Mouse (Mus musculus) kidney, embryonic 16.5 days (tissue): ENCODE measurements at regions not wholly inside any gene's neighbourhood (a gene's known extent, or its start where the extent isn't known, plus 50 kb on each side); places are given as distances from the start of the nearest gene placed in this dataset.
"Not testable (repeated sequence)": the region's sequence is repeated elsewhere in the genome, so short reads cannot be mapped to it uniquely, and the experiment has no call there.

Source experiments
- ATAC-seq: fragments of 200-750 bp; cut with Nextera tagmentation; 2 replicates; pipeline ENCODE4 v1.8.0; 2017; ENCODE audit warnings: moderate TSS enrichment; ENCODE audit not compliant: low FRiP score, low TSS enrichment
- H3K27ac ChIP-seq: fragments of 300-500 bp; sonication (generic); 2 replicates; pipeline ENCODE4 v1.5.1; 2014; ENCODE audit warnings: low read length
- H3K27me3 ChIP-seq: fragments of 300-500 bp; sonication (generic); 2 replicates; pipeline ENCODE4 v1.6.1; 2014; ENCODE audit warnings: low read length, control low read depth, mixed read lengths; ENCODE audit not compliant: insufficient read depth
- H3K36me3 ChIP-seq: fragments of 300-500 bp; sonication (generic); 2 replicates; pipeline ENCODE4 v1.6.1; 2014; ENCODE audit warnings: low read length, control low read depth, mixed read lengths; ENCODE audit not compliant: insufficient read depth
- H3K4me1 ChIP-seq: fragments of 300-500 bp; sonication (generic); 2 replicates; pipeline ENCODE4 v1.6.1; 2014; ENCODE audit warnings: low read length, control low read depth, mixed read lengths; ENCODE audit not compliant: insufficient read depth
- H3K4me2 ChIP-seq: fragments of 300-500 bp; sonication (generic); replicated peaks from 2 replicates; pipeline ENCODE4 v1.6.1; 2014; ENCODE audit warnings: low read depth, low read length
- H3K4me3 ChIP-seq: fragments of 300-500 bp; sonication (generic); 2 replicates; pipeline ENCODE4 v1.5.1; 2014; ENCODE audit warnings: mild to moderate bottlenecking, low read length
- H3K9ac ChIP-seq: fragments of 300-500 bp; sonication (generic); replicated peaks from 2 replicates; pipeline ENCODE4 v1.6.1; 2014; ENCODE audit warnings: low read length
- H3K9me3 ChIP-seq: fragments of 300-500 bp; sonication (generic); 2 replicates; pipeline ENCODE4 v1.6.1; 2016; ENCODE audit warnings: low read length, control low read depth
- WGBS: fragments of 180-500 bp; shearing (Covaris S2); extraction: QIAGEN DNeasy Blood & Tissue Kit; methylation state at CpG from one replicate; pipeline ENCODE4 v1.1.7; 2014; 5-methylcytosine and 5-hydroxymethylcytosine counted together

- H3K9ac ChIP-seq, ATAC-seq, H3K4me2 ChIP-seq, H3K27ac ChIP-seq, H3K4me3 ChIP-seq, H3K27me3 ChIP-seq, H3K9me3 ChIP-seq, H3K4me1 ChIP-seq, H3K36me3 ChIP-seq: not testable (repeated sequence)
- WGBS, result 82% methylated on average over 2 of the region's 3 CpGs
Observed at GRCm38 (mm10) chr14:53430130-53430529, 823.8 kb downstream of the Dad1 start.

- ATAC-seq, H3K4me3 ChIP-seq, H3K27me3 ChIP-seq, H3K27ac ChIP-seq, H3K4me2 ChIP-seq, H3K36me3 ChIP-seq, H3K9ac ChIP-seq, H3K9me3 ChIP-seq, H3K4me1 ChIP-seq: not testable (repeated sequence)
- 50% methylated on average over 1 of the region's 1 CpGs for WGBS
Observed at GRCm38 (mm10) chr14:53428447-53428846, 825.5 kb downstream of the Dad1 start.

- not testable (repeated sequence) for H3K4me1 ChIP-seq, H3K4me3 ChIP-seq, H3K27me3 ChIP-seq, H3K9ac ChIP-seq, ATAC-seq, H3K27ac ChIP-seq, H3K9me3 ChIP-seq, H3K36me3 ChIP-seq, H3K4me2 ChIP-seq
- 83% methylated on average over 10 of the region's 10 CpGs for WGBS
Observed at GRCm38 (mm10) chr14:53427636-53428035, 826.3 kb downstream of the Dad1 start.

- not testable (repeated sequence) for H3K36me3 ChIP-seq, H3K9ac ChIP-seq, H3K4me1 ChIP-seq, H3K4me2 ChIP-seq, ATAC-seq, H3K4me3 ChIP-seq, H3K9me3 ChIP-seq, H3K27me3 ChIP-seq, H3K27ac ChIP-seq
- 100% methylated on average over 1 of the region's 2 CpGs for WGBS
Observed at GRCm38 (mm10) chr14:53416955-53417354, 836.9 kb downstream of the Dad1 start.

- H3K9me3 ChIP-seq, H3K27me3 ChIP-seq, H3K27ac ChIP-seq, H3K4me3 ChIP-seq, H3K4me1 ChIP-seq, ATAC-seq, H3K4me2 ChIP-seq, H3K9ac ChIP-seq, H3K36me3 ChIP-seq: not testable (repeated sequence)
- WGBS, result 71% methylated on average over 2 of the region's 5 CpGs
Observed at GRCm38 (mm10) chr14:53407500-53408227, 846.2 kb downstream of the Dad1 start.

GRCm38 (mm10) chr14:53390307-53390706 is 863.6 kb downstream of the Dad1 start:
- ATAC-seq, H3K27ac ChIP-seq, H3K4me2 ChIP-seq, H3K4me3 ChIP-seq, H3K27me3 ChIP-seq, H3K36me3 ChIP-seq, H3K9ac ChIP-seq, H3K4me1 ChIP-seq, H3K9me3 ChIP-seq: not testable (repeated sequence)
- no CpG with 5 or more reads among the region's 1 CpGs for WGBS

- H3K27ac ChIP-seq, result not testable (repeated sequence)
Observed at GRCm38 (mm10) chr14:53374591-53374990, 879.0 kb upstream of the Olfr1507 start.

GRCm38 (mm10) chr14:53373777-53374468 is 878.4 kb upstream of the Olfr1507 start:
- H3K4me1 ChIP-seq, H3K4me3 ChIP-seq, H3K4me2 ChIP-seq, H3K27me3 ChIP-seq, H3K9me3 ChIP-seq, ATAC-seq, H3K36me3 ChIP-seq, H3K9ac ChIP-seq, H3K27ac ChIP-seq: not testable (repeated sequence)
- no CpG with 5 or more reads among the region's 2 CpGs for WGBS

More at GRCm38 (mm10) chr14:53374591-53374990, 879.0 kb upstream of the Olfr1507 start:
- not testable (repeated sequence) for H3K36me3 ChIP-seq, H3K9ac ChIP-seq, H3K27me3 ChIP-seq, H3K4me2 ChIP-seq, H3K4me1 ChIP-seq, ATAC-seq, H3K9me3 ChIP-seq, H3K4me3 ChIP-seq
- 78% methylated on average over 5 of the region's 6 CpGs for WGBS

GRCm38 (mm10) chr14:53369776-53370175 is 874.2 kb upstream of the Olfr1507 start:
- no peaks in the 10 kb centered on the region for H3K27me3 ChIP-seq
- no peak overlapping the region for H3K4me3 ChIP-seq
- no peaks in the 10 kb centered on the region for H3K36me3 ChIP-seq
- H3K4me1 ChIP-seq, result no peaks in the 10 kb centered on the region
- WGBS, result 70% methylated on average over 2 of the region's 2 CpGs
- no peak overlapping the region for H3K9ac ChIP-seq
- no peaks in the 10 kb centered on the region for H3K9me3 ChIP-seq
- H3K27ac ChIP-seq, result no peak overlapping the region
- no peak for ATAC-seq
- no peak overlapping the region for H3K4me2 ChIP-seq

- H3K4me3 ChIP-seq, H3K4me2 ChIP-seq, H3K4me1 ChIP-seq, H3K27me3 ChIP-seq, H3K36me3 ChIP-seq, H3K27ac ChIP-seq, H3K9me3 ChIP-seq, ATAC-seq, H3K9ac ChIP-seq: not testable (repeated sequence)
- WGBS, result 78% methylated on average over 1 of the region's 1 CpGs
Observed at GRCm38 (mm10) chr14:53367420-53367819, 871.9 kb upstream of the Olfr1507 start.
